Mouse (Mus musculus): ENCODE results near the gene Mrpl54. TPM values are rescaled to one million over a fixed set of nuclear protein-coding genes. Genes with fewer than 3 reads are reported as not detected.
A peak's percentile ranks its signal among the peaks of the same experiment; 100 is the strongest.

The Mrpl54 gene
- total RNA-seq, 2 experiments from 2014 or later, result 106 to 116 TPM

DNA sequence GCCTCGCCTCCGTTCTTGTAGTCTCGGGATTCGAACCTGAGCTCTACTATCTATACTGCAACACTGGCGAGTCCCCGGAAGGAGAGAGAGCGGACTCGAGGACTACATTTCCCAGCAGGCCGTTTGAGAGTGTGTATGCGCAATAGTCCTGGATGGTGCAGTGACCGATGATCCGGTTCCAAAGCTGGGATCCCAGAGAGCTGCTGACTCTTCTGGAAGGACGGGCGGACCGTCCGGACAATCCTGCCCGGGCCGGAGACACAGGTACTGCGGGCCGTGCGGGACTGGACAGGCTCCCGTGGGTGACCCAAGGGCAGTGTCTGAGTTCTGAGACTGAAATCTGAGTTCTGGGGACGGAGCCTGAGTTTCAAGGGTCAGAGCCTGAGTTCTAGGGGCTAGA lies 1.3 kb upstream of the Mrpl54 start:
- DNase-seq (ENCODE audit: low spot score), result peak; percentile 94

DNA sequence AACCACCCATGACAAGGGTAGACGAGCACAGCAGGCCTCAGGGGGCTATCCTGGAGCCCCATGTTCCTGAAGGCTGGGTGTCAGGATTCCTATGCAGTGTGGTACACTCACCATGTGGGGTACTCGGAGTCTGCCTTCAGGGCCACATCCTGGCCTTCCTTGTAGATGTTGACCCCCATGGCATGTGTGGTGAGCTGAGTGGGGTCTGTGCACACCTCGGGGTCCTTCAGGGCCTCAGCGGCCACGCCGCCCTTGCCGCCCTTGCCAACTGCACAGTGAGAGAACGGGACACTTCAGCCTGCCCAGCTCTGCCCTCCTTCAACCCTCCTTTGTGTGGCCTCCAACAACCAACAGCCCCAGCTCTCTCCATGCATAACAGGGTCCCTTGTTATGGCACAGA lies 1.2 kb downstream of the Mrpl54 start:
- no peak for DNase-seq (ENCODE audit: low spot score)

DNA sequence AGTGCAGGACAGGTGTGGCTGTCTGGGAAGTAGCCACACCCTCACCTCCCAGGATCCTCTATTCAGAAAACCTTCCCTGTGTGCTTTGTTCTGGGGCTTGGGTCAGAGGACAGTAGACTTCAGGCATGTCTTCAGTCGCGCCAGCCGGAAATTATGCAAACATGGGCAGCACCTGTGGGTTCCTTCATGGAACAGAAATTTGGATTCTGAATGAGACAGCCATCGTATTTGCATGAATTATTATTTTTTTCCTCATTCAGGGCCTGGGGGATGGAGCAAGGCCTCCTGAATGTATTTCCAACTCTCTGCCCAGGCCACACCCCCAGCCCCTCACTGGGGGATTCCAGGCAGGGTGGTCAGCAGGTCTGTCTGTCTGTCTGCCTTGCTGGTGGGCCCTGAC lies 5.7 kb downstream of the Mrpl54 start:
- DNase-seq (ENCODE audit: low spot score), result no peak

DNA sequence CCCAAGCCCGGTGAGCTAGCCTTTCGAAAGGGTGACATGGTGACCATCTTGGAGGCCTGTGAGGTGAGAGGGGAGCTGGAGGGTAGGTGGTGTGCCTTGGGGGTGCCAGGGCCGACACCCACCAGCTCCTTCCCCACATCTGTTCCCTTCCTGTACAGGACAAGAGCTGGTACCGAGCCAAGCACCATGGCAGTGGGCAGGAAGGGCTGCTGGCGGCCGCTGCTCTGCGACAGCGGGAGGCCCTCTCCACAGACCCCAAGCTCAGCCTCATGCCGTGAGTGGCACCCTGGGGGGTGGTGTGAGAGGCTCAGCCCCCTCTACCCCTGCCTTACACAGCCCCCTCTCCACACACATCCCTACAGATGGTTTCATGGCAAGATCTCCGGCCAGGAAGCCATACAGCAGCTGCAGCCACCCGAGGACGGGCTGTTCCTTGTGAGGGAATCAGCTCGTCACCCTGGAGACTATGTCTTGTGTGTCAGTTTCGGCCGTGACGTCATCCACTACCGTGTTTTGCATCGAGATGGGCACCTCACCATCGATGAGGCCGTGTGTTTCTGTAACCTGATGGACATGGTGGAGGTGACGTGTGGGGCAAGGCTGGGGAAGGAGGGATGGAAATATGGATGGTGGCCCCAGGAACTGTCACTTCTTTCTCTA lies 7.4 kb downstream of the Mrpl54 start:
- no peak for DNase-seq (ENCODE audit: low spot score)

DNA sequence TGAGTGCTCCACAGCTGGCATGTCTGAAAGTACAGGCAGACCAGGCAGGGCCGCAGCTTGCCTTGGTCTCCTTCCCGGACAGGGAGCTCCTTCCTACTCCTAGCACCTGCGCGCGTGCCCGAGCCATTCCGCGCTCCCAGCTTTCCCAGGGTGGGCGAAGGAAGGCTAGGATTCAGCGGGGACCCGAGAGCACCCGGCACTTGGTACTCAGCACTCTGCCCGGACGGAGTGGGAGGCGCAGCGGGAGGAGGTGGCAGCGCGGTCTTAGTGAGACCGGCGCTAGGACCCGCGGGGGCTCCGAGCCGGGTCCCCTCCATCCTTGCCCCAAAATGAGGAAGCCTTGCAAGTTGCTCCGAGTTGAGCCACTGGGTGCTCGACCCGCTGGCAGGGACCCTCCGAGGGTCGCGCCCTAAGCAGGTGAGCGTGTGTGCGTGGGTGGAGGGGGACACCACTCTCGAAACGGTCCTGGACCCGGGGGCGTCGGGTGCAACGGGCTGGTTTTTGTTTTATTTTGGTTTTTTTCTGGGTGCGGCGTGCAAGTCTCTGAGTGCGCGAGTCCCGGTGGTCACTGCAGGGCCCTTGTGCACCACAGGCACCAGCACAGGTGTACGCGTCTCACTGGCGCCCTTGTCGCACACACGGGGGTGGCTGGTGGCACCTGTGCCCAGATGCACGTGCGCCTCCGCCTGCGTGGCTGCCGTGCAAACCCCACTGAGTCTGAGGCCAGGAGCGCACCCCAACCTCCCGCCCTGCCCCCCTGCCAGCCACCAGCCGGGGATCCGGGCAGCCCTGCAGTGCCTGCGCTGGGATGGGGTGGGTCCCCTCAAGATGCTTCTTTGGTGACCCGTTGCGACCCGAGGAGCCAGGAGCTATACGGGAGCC lies 9.3 kb downstream of the Mrpl54 start:
- DNase-seq (ENCODE audit: low spot score), result no peak

DNA sequence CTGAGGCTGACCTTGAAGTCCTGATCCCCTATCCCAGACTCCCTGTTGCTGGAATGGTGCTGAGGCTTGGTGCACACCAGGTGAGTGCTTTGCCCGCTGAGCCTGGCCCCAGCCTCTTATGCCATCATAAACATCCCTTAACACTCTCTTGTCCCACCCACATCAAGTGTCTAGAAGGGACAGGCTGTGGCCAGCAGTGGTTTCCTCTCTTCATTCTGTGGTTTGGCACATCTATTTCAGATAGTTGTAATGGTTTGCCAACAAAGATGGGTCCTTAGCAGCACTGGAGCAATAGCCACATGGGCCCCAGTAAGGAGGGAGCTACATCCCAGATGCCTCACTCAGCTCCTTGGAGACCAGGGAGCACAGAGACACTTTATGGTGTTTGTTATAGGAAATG lies 11.8 kb downstream of the Mrpl54 start:
- DNase-seq (ENCODE audit: low spot score), result no peak

DNA sequence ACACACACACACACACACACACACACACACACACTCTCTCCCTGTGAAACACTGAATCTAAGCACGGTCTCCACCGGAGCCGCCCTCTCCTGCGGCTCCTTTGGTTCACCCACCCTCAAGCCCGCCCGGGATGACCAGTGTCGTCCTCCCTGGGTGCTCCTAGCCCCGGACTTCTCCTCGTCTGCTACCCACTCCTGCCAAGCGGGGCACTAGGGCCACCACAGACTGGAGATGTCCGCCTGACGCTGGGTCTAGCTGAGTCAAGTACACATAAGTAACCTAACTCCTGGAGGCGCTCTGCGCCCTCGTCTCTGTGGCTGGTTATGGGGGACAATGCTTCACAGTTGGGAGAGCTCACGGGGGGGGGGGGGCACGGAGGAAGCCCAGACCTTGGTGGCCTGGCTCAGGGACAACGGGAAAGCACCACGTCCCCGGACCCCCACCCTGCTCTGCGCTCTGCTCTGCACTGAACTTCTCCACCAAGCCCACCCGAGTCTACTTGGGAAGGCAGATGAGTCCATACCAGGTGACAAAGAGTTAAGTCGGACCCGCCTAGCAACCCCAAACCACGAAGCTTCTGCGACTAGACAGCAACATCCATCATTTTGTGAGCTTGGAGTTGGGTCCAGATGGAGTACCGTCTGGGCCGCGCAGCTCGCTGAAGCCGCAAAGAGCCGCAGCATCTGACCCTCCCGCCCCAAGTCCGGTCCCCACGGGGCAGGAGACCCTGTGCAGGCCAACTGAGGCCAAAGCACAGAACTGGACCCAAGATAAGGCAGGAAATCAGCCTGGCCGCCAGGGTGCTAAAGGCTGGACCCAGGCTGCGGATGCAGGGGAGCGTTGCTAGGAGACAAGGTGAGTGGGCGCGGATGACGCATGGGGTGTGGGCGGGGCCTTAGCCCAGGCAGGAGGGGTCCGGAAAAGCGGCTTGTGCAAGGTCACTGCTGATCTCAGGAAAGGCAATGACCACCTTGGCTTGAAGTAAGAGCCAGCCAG lies 14.0 kb downstream of the Mrpl54 start, which contains the start of gene Matk:
Gene Matk (plus strand): TSS at position 512 of the 996 bp plus-strand sequence.
- no peak for DNase-seq (ENCODE audit: low spot score)

DNA sequence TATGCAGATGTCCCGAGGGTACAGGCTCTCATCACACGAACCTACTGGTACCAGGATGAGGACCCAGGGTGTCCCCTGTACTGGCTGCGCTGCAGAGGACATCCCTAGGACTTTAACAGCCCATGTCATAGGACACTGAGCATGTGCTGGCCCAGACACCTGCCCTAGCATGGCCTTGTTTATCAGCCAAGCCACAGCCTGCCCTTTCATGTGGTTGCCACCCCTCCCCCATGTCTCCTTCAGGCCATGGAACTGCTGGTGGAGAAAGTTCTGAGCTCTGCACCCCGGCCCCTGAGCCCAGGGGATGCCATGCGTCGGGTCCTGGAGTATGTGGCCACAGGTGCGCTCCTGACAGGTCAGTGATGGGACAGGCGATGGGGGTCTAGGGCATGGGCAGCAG lies 17.3 kb downstream of the Mrpl54 start:
- no peak for DNase-seq (ENCODE audit: low spot score)

DNA sequence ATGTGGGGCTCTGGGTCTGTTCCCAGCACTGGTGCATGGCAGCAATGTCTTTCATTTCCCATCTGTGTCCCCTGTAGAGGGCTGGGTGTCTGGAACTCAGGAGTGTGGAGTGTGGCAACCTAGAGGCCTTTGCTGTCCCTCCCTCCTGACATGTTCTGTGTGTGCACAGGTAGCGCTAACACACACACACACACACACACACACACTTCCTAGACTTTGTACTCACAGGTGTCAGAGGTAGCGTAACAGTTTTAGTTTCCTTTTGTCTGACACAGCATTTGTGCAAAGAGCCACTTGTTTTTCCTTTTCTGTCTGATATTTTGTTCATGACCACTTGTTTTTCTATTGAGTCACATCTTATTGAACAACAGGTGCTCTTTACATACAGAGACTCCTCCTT lies 18.9 kb downstream of the Mrpl54 start:
- DNase-seq (ENCODE audit: low spot score), result no peak

DNA sequence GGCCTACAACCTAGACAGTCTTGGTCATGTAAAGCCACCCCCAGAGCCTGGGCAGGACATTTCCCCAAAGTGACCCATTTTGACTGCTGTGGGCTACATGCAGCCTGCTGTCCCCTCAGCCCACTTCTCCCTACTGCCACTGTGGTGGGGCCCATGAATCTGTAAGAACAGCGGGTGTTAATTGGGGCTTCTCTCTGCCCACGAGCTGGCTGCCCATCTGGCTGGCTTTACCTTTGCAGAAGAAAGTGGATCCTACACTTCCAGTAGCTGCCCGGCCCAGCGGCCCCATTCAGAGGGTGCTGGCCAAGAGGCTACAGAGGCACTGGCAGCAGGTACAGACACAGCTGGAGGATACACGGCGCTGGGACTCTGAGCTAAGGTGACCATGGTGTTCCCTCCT lies 21.6 kb downstream of the Mrpl54 start:
- no peak for DNase-seq (ENCODE audit: low spot score)

DNA sequence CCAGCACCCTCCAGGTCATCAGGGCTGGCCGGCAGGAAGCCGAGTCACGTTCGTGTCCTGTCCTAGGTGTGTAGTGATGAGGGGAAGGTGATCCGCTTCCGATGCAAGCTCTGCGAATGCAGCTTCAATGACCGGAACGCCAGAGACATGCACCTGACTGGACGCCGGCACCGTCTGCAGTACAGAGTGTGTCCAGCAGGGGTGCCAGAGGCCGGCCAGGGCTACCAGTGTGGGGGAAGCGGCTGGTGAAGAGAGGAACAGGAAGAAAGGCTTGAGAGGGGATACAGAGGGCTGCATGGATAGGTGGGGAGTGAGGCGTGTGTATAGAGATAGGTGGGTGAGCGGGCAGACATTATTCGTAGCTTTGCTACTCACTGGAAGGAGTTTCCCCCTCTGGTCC lies 22.1 kb downstream of the Mrpl54 start:
- peak; percentile 77 for DNase-seq (ENCODE audit: low spot score)

DNA sequence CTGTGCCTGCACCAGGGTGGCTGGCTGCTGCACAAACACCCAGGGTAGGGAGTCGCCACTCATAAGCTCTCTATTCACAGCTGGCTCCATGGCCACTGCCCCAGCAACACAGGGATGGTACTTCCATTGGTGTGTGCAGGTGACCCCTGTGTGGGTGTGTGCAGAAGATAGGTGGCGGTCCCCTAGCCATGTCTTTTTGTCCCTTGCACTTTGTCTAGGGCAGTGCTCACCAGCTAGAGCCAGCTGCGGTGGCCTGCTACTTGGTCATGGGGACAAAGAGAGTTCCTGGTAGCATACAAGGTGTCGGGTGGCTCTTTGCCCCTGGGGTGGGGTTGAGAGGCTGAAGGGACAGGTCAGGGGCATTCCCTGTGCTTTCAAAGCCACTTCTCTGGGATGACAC lies 22.6 kb downstream of the Mrpl54 start:
- DNase-seq (ENCODE audit: low spot score), result no peak

DNA sequence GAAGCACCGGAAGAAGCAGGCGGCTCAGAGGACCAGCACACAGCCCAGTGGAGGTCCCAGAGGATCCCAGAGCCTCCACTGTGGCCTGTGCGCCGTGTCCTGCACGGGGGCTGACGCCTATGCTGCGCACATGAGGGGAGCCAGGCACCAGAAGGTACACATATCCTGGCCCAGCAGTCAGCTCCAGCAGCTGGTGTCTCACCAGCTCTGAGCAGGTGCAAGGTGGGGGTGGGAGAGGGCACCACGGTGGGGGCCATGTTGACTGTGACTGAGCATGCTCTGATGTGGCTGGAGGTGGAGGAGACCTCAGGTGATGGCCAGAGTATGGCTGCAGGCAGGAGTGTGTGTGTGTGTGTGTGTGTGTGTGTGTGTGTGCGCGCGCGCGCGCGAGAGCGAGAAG lies 24.7 kb downstream of the Mrpl54 start:
- DNase-seq (ENCODE audit: low spot score), result no peak

DNA sequence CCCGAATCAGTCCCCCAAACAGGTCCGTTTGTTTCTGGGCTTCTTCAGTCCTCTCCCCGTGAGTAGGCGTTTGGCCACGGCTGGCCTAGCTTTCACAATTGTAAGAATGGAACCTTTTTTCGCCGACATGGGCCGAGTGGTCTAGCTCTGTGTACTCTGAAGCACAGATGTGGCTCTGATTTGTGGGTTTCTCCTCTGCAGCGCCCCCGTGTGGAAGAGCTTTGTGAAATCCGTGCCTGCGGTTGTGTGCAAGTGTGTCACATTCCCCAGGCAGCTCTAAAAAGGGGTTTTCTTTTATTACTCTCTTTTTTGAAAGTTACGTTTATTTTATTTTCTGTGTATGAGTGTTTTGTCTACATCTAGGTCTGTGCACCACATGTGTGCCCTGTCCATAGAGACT lies 25.9 kb downstream of the Mrpl54 start:
- DNase-seq (ENCODE audit: low spot score), result peak; percentile 36

DNA sequence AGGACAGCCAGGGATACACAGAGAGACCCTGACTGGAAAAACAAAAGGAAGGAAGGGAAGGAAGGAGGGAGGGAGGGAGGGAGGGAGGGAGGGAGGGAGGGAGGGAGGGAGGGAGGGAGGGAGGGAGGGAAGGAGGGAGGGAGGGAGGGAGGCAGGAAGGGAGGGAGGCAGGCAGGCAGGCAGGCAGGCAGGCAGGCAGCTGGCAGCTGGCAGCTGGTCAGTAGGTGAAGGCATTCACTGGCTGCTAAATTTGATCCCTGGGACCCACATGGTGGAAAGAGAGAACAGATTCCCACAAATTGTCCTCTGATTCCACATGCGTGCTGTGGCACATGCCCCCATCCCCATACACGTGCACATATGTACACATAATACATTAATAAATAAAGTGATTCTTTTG lies 28.1 kb downstream of the Mrpl54 start:
- no peak for DNase-seq (ENCODE audit: low spot score)

DNA sequence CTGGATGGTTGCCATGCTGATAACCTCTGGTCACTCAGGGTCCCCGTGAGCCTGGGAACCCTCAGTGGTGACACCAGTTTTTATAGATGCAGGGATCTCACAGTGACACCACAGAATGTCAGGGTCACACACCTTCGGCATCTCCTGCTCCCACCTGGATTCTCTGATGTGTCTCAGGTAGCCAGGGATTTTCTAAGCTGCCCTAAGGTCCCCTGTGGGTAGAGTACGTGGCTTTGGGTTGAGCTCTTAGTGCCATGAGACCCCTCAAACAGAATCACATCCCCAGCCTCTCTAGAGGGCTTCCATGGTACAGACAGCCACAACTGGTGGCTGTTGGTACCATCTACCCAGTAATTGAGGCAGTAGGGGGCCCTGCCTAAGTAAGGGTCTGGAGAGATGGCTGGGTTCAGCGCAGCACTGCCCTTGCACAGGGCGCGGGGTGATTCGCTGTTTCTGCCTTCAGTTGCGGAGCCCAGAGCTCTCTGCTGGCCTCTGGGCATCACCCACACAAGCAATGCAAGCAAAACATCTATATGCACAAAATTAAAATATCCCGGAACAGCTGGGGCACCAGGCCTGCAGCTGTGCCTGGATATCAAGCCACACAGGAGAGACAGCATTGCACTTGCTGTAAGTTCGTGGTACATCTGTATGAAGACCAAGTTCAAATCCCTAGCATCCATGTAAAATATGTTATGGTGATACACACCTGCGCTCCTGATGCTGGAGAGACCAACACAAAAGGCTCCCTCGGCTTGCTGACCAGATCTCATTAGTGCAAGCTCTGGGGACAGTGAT lies 30.1 kb downstream of the Mrpl54 start:
- no peak for DNase-seq (ENCODE audit: low spot score)

DNA sequence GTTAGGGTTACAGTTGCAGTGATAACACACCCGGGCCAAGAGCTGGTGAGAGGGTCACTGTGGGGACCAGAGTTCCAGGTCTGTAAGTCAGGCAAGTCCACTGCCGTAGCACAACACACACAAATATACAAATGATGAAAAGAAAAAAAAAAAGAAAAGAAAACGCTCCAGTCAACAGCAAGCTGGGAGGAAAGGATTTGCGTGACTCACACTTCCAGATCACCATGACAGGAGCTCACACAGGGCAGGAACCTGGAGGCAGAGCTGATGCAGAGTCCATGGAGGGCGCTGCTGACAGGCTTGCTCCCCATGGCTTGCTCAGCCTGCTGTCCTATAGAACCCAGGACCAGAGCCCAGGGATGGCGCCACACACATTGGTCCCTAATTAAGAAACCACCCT lies 32.5 kb downstream of the Mrpl54 start:
- DNase-seq (ENCODE audit: low spot score), result no peak

DNA sequence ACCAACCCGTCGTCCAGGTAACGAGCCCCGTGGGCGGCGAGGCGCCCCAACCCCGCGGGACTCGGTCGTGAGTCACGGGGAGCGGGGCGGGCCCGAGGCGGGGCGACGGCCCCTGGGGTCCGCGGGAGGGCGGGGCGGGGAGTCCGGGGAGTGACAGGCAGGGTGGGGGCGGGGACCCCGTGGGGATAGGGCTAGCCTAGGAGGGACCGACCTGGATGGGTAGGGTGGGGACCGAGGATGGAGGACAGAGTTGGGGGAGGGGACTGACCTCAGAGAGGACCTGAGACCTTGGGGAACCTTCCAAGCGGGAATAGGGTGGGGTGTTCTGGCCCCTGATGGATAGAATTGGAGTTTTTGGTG lies 33.5 kb downstream of the Mrpl54 start:
- no peak for DNase-seq (ENCODE audit: low spot score)

DNA sequence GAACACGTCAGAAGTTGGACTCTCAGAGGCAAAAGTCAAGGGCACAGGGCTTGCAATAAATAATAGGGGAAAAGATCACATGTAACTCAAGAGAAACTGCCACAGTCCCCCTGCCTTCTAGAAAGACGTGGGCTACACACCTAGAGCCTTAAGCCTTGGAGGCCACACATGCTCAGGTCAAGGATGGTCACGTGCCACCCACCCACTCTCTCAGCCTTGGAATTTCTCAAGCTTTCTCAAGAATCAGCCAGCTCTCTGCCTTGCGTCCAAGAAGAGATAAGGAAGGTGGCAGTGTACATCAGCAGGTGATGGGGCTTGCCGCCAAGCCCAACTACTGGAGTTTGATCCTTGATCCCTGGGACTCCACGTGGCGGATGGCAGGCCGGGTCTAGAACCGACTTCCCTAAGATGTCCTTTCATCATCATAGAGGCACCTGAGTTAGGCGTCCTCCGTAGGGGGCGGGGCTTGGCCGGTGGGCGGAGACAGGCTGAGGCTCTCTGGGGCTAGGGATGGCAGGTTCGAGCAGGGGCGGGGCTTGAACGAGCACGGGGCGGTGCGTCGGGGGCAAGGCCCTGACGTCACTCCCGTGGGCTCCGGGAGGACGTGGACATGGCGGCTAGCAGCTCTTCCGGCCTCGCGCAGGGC lies 34.0 kb downstream of the Mrpl54 start, which contains the start of gene Zfr2:
Gene Zfr2 (plus strand): TSS at position 576 of the 646 bp plus-strand sequence.
- peak; percentile 88 for DNase-seq (ENCODE audit: low spot score)

DNA sequence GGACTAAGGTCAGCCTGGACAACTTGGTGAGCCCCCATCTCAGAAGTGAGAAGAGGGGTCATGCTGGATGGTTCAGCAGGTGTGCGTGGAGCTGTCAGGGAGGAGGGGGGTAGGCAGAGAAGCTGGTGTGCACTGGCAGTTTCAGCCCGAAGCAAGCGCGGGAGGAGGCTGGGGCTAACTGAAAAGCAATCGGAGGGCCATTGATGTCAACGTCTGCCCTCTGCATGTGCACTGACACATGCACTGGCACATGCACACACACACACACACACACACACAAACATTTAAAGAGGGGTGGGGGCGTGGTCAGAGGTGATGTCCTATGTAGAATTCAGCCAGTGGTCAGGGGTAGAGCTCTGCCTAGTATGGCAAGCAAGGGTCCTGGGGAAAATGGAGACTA lies 35.3 kb downstream of the Mrpl54 start:
- DNase-seq (ENCODE audit: low spot score), result no peak
